Mouse (Mus musculus) right cerebral cortex, adult 2 months (tissue): ENCODE data around the gene Spib.

Experiments used
- DNase-seq, 2 experiments: peaks; one replicate each; pipeline ENCODE4 v3.0.0; 2021 to 2022; ENCODE audit warnings: low spot score in 2 of 2

Gene Spib

GRCm38 (mm10) chr7:44526414-44527154, 5.3 kb downstream of the Spib start:
- no peak for DNase-seq

- peak; percentile 32 to 33 for DNase-seq
Observed at GRCm38 (mm10) chr7:44525126-44525832, 6.6 kb downstream of the Spib start.

GRCm38 (mm10) chr7:44524502-44524901, 7.4 kb downstream of the Spib start, which contains the start of gene Mybpc2:
Gene Mybpc2 (minus strand): TSS chr7:44524656.
- DNase-seq: no peak

GRCm38 (mm10) chr7:44523056-44523455, 8.8 kb downstream of the Spib start:
- no peak for DNase-seq

GRCm38 (mm10) chr7:44521710-44522109, 10.2 kb downstream of the Spib start:
- peak; percentile 28 to 48 for DNase-seq

- DNase-seq: no peak
Observed at GRCm38 (mm10) chr7:44520990-44521389, 10.9 kb downstream of the Spib start.

- no peak for DNase-seq
Observed at GRCm38 (mm10) chr7:44519240-44519913, 12.5 kb downstream of the Spib start.

GRCm38 (mm10) chr7:44507491-44507890, 24.4 kb downstream of the Spib start:
- no peak for DNase-seq

GRCm38 (mm10) chr7:44501563-44502115, 30.2 kb downstream of the Spib start:
- peak; percentile 80 to 87 for DNase-seq

GRCm38 (mm10) chr7:44500046-44500445, 31.8 kb downstream of the Spib start:
- DNase-seq: no peak

GRCm38 (mm10) chr7:44498922-44499321, 32.9 kb downstream of the Spib start:
- DNase-seq: no peak

GRCm38 (mm10) chr7:44497361-44498055, 34.4 kb downstream of the Spib start:
- DNase-seq: no peak

- DNase-seq: no peak
Observed at GRCm38 (mm10) chr7:44496771-44497109, 35.1 kb downstream of the Spib start.

GRCm38 (mm10) chr7:44495992-44496770, 35.7 kb downstream of the Spib start, which contains the start of the genes Emc10 and Fam71e1:
Gene Emc10 (minus strand): TSS chr7:44496529.
Gene Fam71e1 (plus strand): TSS chr7:44496581.
- DNase-seq: peak; percentile 98 to 99

- DNase-seq: no peak
Observed at GRCm38 (mm10) chr7:44495086-44495485, 36.8 kb downstream of the Spib start.

GRCm38 (mm10) chr7:44494681-44495080, 37.2 kb downstream of the Spib start:
- no peak for DNase-seq

- DNase-seq: no peak
Observed at GRCm38 (mm10) chr7:44492166-44492826, 39.6 kb downstream of the Spib start.

GRCm38 (mm10) chr7:44491391-44491790, 40.5 kb downstream of the Spib start:
- DNase-seq: no peak

- no peak for DNase-seq
Observed at GRCm38 (mm10) chr7:44490281-44490680, 41.6 kb downstream of the Spib start.

GRCm38 (mm10) chr7:44488545-44488944, 43.3 kb downstream of the Spib start:
- DNase-seq: no peak
